Mouse (Mus musculus) liver, postnatal 0 days (tissue): ENCODE results near the gene Nup214. TPM values are rescaled to one million over a fixed set of nuclear protein-coding genes. Genes with fewer than 3 reads are reported as not detected.

Source experiments
- ATAC-seq: fragments of 200-750 bp; cut with Nextera tagmentation; 2 replicates; pipeline ENCODE4 v1.8.0; 2017; ENCODE audit warnings: mild to moderate bottlenecking, moderate library complexity
- DNase-seq: peaks from one replicate; pipeline ENCODE4 v3.0.0-alpha.2; 2016
- H3K27ac ChIP-seq: fragments of 300-500 bp; sonication (generic); 2 replicates; pipeline ENCODE4 v1.5.1; 2014; ENCODE audit warnings: antibody characterized with exemption, moderate library complexity, mild to moderate bottlenecking, low read depth
- H3K27me3 ChIP-seq: fragments of 300-500 bp; sonication (generic); 2 replicates; pipeline ENCODE4 v1.6.1; 2014; ENCODE audit warnings: low read length, control low read depth, mixed read lengths; ENCODE audit not compliant: insufficient read depth
- H3K36me3 ChIP-seq: fragments of 300-500 bp; sonication (generic); replicated peaks from 2 replicates; pipeline ENCODE4 v1.6.1; 2014; ENCODE audit warnings: mild to moderate bottlenecking, control low read depth, low read length, moderate library complexity, mixed read lengths; ENCODE audit not compliant: insufficient read depth
- H3K4me1 ChIP-seq: fragments of 300-500 bp; sonication (generic); 2 replicates; pipeline ENCODE4 v1.6.1; 2014; ENCODE audit warnings: antibody characterized with exemption, mild to moderate bottlenecking, control low read depth; ENCODE audit not compliant: insufficient read depth
- H3K4me2 ChIP-seq: fragments of 300-500 bp; sonication (generic); 2 replicates; pipeline ENCODE4 v1.6.1; 2014; ENCODE audit warnings: low read depth, mild to moderate bottlenecking, low read length, moderate library complexity, mixed read lengths
- H3K4me3 ChIP-seq: fragments of 300-500 bp; sonication (generic); 2 replicates; pipeline ENCODE4 v1.5.1; 2014; ENCODE audit warnings: low read depth, low read length
- H3K9ac ChIP-seq: fragments of 300-500 bp; sonication (generic); replicated peaks from 2 replicates; pipeline ENCODE4 v1.6.1; 2014; ENCODE audit warnings: mild to moderate bottlenecking, moderate library complexity
- H3K9me3 ChIP-seq: fragments of 300-500 bp; sonication (generic); 2 replicates; pipeline ENCODE4 v1.6.1; 2016; ENCODE audit warnings: mild to moderate bottlenecking, control low read depth, low read length, mixed read lengths
- CTCF ChIP-seq: sonication (generic); IDR thresholded peaks from 2 replicates; pipeline ENCODE4 v1.5.1; 2016; ENCODE audit warnings: antibody characterized with exemption, low read depth
- EP300 ChIP-seq: IDR thresholded peaks from 2 replicates; pipeline ENCODE4 v1.6.1; 2016; ENCODE audit warnings: antibody characterized with exemption, low read depth, mild to moderate bottlenecking
- WGBS: fragments of 180-500 bp; shearing (Covaris S2); extraction: QIAGEN DNeasy Blood & Tissue Kit; methylation state at CpG from one replicate; pipeline ENCODE4 v1.1.7; 2014; ENCODE audit not compliant: insufficient replicate concordance; 5-methylcytosine and 5-hydroxymethylcytosine counted together
- polyA plus RNA-seq: library from polyadenylated mRNA; unstranded; fragments of >200 nt; fragmentation: Nextera tagmentation; extraction: Ambion mirVana; gene quantifications from 2 replicates; pipeline ENCODE4 v1.2.1, GENCODE M21; 2015

The Nup214 gene
- polyA plus RNA-seq, 1 experiment from 2014 or later: 31.2 TPM

GRCm38 (mm10) chr2:32055357-32055965, 81.2 kb downstream of the Nup214 start:
- Histone ChIP-seq H3K27me3 (no peaks in the 10 kb centered on the region), H3K4me1 (peaks cover 4% of the 10 kb centered on the region; the same call in 1 of the 2 replicates), H3K4me2 (no peak overlapping the region), H3K9me3 (no peaks in the 10 kb centered on the region), H3K27ac (no peak overlapping the region), H3K4me3 (no peak overlapping the region), H3K9ac (no peak overlapping the region), H3K36me3 (peaks cover 19% of the 10 kb centered on the region)
- DNase-seq (no peak), ATAC-seq (no peak)
- TF ChIP-seq CTCF: no peak
- no peak for TF ChIP-seq EP300
- 80% methylated on average over 7 of the region's 7 CpGs for WGBS

- Histone ChIP-seq H3K27me3 (no peaks in the 10 kb centered on the region), H3K36me3 (peaks cover 10% of the 10 kb centered on the region), H3K4me2 (no peak overlapping the region), H3K27ac (no peak overlapping the region), H3K9ac (no peak overlapping the region), H3K4me3 (no peak overlapping the region), H3K4me1 (peaks cover 12% of the 10 kb centered on the region), H3K9me3 (no peaks in the 10 kb centered on the region)
- no peak for DNase-seq
- TF ChIP-seq EP300 (no peak), CTCF (no peak)
- WGBS: 86% methylated on average over 10 of the region's 10 CpGs
- no peak for ATAC-seq
Observed at GRCm38 (mm10) chr2:32056524-32056923, 82.3 kb downstream of the Nup214 start.

GRCm38 (mm10) chr2:32057360-32057759, 83.1 kb downstream of the Nup214 start:
- peaks cover 16% of the 10 kb centered on the region for H3K4me1 ChIP-seq

GRCm38 (mm10) chr2:32057794-32058193, 83.6 kb downstream of the Nup214 start:
- ATAC-seq (no peak), DNase-seq (no peak)
- H3K9ac ChIP-seq: no peak overlapping the region
- no peak overlapping the region for H3K4me3 ChIP-seq
- no peaks in the 10 kb centered on the region for H3K9me3 ChIP-seq
- TF ChIP-seq EP300 (no peak), CTCF (no peak)
- H3K4me2 ChIP-seq: no peak overlapping the region
- H3K27ac ChIP-seq: no peak overlapping the region
- no peaks in the 10 kb centered on the region for H3K36me3 ChIP-seq
- 69% methylated on average over 4 of the region's 4 CpGs for WGBS
- peaks cover 19% of the 10 kb centered on the region for H3K4me1 ChIP-seq
- H3K27me3 ChIP-seq: no peaks in the 10 kb centered on the region

More at GRCm38 (mm10) chr2:32057360-32057759, 83.1 kb downstream of the Nup214 start:
- DNase-seq (no peak), ATAC-seq (no peak)
- H3K4me2 ChIP-seq: no peak overlapping the region
- WGBS: 55% methylated on average over 2 of the region's 2 CpGs
- no peaks in the 10 kb centered on the region for H3K9me3 ChIP-seq
- H3K9ac ChIP-seq: no peak overlapping the region
- H3K27me3 ChIP-seq: no peaks in the 10 kb centered on the region
- H3K4me3 ChIP-seq: no peak overlapping the region
- H3K27ac ChIP-seq: no peak overlapping the region
- peaks cover 2% of the 10 kb centered on the region for H3K36me3 ChIP-seq
- TF ChIP-seq EP300: no peak
- TF ChIP-seq CTCF: no peak

GRCm38 (mm10) chr2:32058241-32058640, 84.0 kb downstream of the Nup214 start:
- WGBS: 84% methylated on average over 9 of the region's 9 CpGs
- H3K4me2 ChIP-seq: no peak overlapping the region
- no peaks in the 10 kb centered on the region for H3K9me3 ChIP-seq
- H3K4me3 ChIP-seq: no peak overlapping the region
- H3K4me1 ChIP-seq: peaks cover 22% of the 10 kb centered on the region
- H3K27me3 ChIP-seq: no peaks in the 10 kb centered on the region
- no peak overlapping the region for H3K9ac ChIP-seq
- ATAC-seq (no peak), DNase-seq (no peak)
- H3K36me3 ChIP-seq: no peaks in the 10 kb centered on the region
- no peak overlapping the region for H3K27ac ChIP-seq
- no peak for TF ChIP-seq EP300
- no peak for TF ChIP-seq CTCF

GRCm38 (mm10) chr2:32058716-32059115, 84.5 kb downstream of the Nup214 start:
- H3K9ac ChIP-seq: no peak overlapping the region
- ATAC-seq (no peak), DNase-seq (no peak)
- no peak for TF ChIP-seq CTCF
- no peak for TF ChIP-seq EP300
- peaks cover 27% of the 10 kb centered on the region for H3K4me1 ChIP-seq
- no peaks in the 10 kb centered on the region for H3K27me3 ChIP-seq
- 59% methylated on average over 5 of the region's 5 CpGs for WGBS
- no peak overlapping the region for H3K4me3 ChIP-seq
- H3K36me3 ChIP-seq: no peaks in the 10 kb centered on the region
- no peak overlapping the region for H3K27ac ChIP-seq
- no peaks in the 10 kb centered on the region for H3K9me3 ChIP-seq
- H3K4me2 ChIP-seq: no peak overlapping the region

- no peak for DNase-seq
- Histone ChIP-seq H3K9me3 (no peaks in the 10 kb centered on the region), H3K4me3 (no peak overlapping the region), H3K9ac (no peak overlapping the region), H3K4me2 (no peak overlapping the region), H3K27ac (no peak overlapping the region), H3K27me3 (no peaks in the 10 kb centered on the region), H3K36me3 (no peaks in the 10 kb centered on the region), H3K4me1 (peaks cover 29% of the 10 kb centered on the region)
- WGBS: 63% methylated on average over 6 of the region's 6 CpGs
- TF ChIP-seq CTCF (no peak), EP300 (no peak)
- no peak for ATAC-seq
Observed at GRCm38 (mm10) chr2:32059613-32060012, 85.4 kb downstream of the Nup214 start.
